Mouse (Mus musculus): ENCODE measurements around the gene Gm37240. TPM values are rescaled to one million over a fixed set of nuclear protein-coding genes. Genes with fewer than 3 reads are reported as not detected.
"Not testable (repeated sequence)": the region's sequence is repeated elsewhere in the genome, so short reads cannot be mapped to it uniquely, and the experiment has no call there.

The Gm37240 gene
- polyA plus RNA-seq, 1 experiment from 2014 or later, result 0.82 TPM

DNA sequence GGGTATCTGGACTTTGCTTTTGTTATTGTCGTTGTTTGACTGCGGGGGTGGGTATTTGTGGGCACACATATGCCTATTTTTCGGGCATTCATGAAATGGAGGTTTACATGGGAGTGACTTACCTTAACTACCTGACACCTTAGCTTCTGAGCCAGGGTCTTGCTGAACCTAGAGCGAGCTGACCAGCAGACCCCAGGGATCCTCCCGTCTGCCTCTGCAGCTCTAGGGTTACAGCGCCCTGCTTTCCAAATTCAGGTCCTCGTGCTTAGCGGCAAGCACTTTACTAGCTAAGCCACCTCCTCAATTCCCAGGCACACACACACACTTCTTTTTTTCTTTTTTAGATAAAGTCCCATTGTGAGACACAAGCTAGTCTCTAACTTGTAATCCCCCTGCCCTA, 36.0 kb upstream of the Gm37240 start:
- no peak for DNase-seq (ENCODE audit: low spot score)
- no peak for ATAC-seq (ENCODE audit: insufficient read depth, low FRiP score, low TSS enrichment)
- H3K9me3 ChIP-seq (ENCODE audit: control insufficient read depth, low read length), result no peaks in the 10 kb centered on the region
- no peaks in the 10 kb centered on the region for H3K36me3 ChIP-seq (ENCODE audit: control insufficient read depth, insufficient read depth, low read length)
- no peak overlapping the region for H3K4me2 ChIP-seq (ENCODE audit: low read depth)
- no peaks in the 10 kb centered on the region for H3K4me1 ChIP-seq (ENCODE audit: control insufficient read depth, insufficient read depth, low read length)
- no peak overlapping the region for H3K9ac ChIP-seq (ENCODE audit: low read length)
- H3K27me3 ChIP-seq (ENCODE audit: control insufficient read depth, insufficient read depth, low read length), result no peaks in the 10 kb centered on the region
- 75% methylated on average over 8 of the region's 8 CpGs for WGBS
- H3K27ac ChIP-seq (ENCODE audit: low read depth, low read length), result no peak overlapping the region
- no peak overlapping the region for H3K4me3 ChIP-seq (ENCODE audit: low read depth, low read length)

DNA sequence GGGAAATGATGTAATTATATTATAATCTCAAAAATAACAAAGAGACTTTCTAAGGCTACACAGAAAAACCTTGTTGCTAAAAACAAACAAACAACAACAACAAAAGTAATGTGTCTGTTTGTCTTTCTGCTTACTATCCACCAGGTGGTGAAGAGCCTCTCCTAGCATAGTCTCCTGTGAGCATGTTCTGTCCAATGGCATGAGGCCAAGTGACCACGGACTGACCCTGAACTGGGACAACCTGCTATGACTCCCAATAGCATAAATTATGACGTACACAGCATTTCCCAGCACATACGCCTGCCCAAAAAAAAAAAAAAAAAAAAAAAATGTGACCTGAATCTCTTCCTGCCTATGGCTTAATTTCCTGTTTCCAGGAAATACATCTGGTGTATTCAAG, 35.0 kb upstream of the Gm37240 start:
- H3K4me3 ChIP-seq (ENCODE audit: low read depth, low read length), result no peak overlapping the region
- DNase-seq (ENCODE audit: low spot score) (no peak), ATAC-seq (ENCODE audit: insufficient read depth, low FRiP score, low TSS enrichment) (no peak)
- H3K4me1 ChIP-seq (ENCODE audit: control insufficient read depth, insufficient read depth, low read length), result no peaks in the 10 kb centered on the region
- H3K27me3 ChIP-seq (ENCODE audit: control insufficient read depth, insufficient read depth, low read length), result no peaks in the 10 kb centered on the region
- H3K4me2 ChIP-seq (ENCODE audit: low read depth), result no peak overlapping the region
- 64% methylated on average over 3 of the region's 3 CpGs for WGBS
- H3K9ac ChIP-seq (ENCODE audit: low read length), result no peak overlapping the region
- H3K27ac ChIP-seq (ENCODE audit: low read depth, low read length), result no peak overlapping the region
- H3K9me3 ChIP-seq (ENCODE audit: control insufficient read depth, low read length), result no peaks in the 10 kb centered on the region
- no peaks in the 10 kb centered on the region for H3K36me3 ChIP-seq (ENCODE audit: control insufficient read depth, insufficient read depth, low read length)

DNA sequence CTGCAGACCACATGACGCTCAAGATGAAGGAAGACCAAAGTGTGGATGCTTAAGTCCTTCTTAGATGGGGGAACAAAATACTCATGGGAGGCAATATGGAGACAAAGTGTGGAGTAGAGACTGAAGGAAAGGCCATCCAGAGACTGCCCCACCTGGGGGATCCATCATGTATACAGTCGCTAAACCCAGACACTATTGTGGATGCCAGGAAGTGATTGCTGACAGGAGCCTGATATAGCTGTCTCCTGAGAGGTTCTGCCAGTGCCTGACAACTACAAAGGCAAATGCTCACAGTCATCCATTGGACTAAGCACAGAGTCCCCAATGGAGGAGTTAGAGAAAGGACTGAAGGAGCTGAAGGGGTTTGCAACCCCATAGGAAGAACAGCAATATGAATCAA, 33.4 kb upstream of the Gm37240 start:
- WGBS, result 87% methylated on average over 2 of the region's 2 CpGs
- H3K9me3 ChIP-seq (ENCODE audit: control insufficient read depth, low read length); H3K9ac ChIP-seq (ENCODE audit: low read length); ATAC-seq (ENCODE audit: insufficient read depth, low FRiP score, low TSS enrichment); H3K4me3 ChIP-seq (ENCODE audit: low read depth, low read length); H3K4me1 ChIP-seq (ENCODE audit: control insufficient read depth, insufficient read depth, low read length); H3K27ac ChIP-seq (ENCODE audit: low read depth, low read length); H3K27me3 ChIP-seq (ENCODE audit: control insufficient read depth, insufficient read depth, low read length); H3K4me2 ChIP-seq (ENCODE audit: low read depth); DNase-seq (ENCODE audit: low spot score); H3K36me3 ChIP-seq (ENCODE audit: control insufficient read depth, insufficient read depth, low read length): not testable (repeated sequence)

DNA sequence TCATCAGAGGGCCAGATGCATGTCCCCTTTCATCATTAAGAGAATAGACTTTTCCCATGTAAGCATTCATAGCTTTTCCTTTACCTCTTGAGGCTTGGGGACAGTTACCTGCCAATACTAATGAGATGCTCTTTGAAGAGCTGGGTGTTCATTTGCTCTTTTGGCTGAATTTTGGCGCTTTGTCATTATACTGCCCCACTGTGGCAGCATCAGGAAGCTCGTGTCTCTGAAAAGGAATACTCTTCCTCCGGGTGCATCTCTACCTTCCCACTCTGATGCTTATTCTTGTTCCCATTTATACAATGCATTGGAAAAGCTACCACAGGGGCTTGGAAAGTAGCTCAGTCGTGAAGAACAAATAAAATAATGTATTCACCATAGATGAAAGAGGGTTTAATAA, 30.3 kb upstream of the Gm37240 start:
- 12% methylated on average over 4 of the region's 4 CpGs for WGBS
- Histone ChIP-seq H3K9me3 (ENCODE audit: control insufficient read depth, low read length) (no peaks in the 10 kb centered on the region), H3K9ac (ENCODE audit: low read length) (no peak overlapping the region), H3K4me1 (ENCODE audit: control insufficient read depth, insufficient read depth, low read length) (no peaks in the 10 kb centered on the region), H3K4me3 (ENCODE audit: low read depth, low read length) (no peak overlapping the region), H3K4me2 (ENCODE audit: low read depth) (no peak overlapping the region), H3K27me3 (ENCODE audit: control insufficient read depth, insufficient read depth, low read length) (no peaks in the 10 kb centered on the region), H3K27ac (ENCODE audit: low read depth, low read length) (no peak overlapping the region), H3K36me3 (ENCODE audit: control insufficient read depth, insufficient read depth, low read length) (no peaks in the 10 kb centered on the region)
- DNase-seq (ENCODE audit: low spot score) (peak; percentile 36), ATAC-seq (ENCODE audit: insufficient read depth, low FRiP score, low TSS enrichment) (no peak)

DNA sequence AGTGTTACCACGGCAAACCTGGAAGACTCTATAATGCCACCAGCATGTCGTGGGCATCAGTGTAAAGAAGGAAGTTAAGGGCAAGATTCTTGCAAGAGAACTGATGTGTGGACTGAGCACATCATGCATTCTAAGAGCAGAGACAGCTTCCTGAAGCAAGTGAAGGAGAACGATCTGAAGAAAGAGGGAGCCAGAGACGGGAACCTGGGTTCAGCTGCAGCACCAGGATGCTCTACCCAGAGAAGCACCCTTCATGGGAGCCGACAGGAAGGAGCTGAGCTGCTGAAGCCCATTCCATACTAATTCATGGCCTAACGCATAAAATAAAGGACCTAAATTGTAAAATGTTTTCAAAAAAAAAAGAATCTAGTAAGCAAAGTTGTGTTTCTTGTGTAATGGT, 27.5 kb upstream of the Gm37240 start:
- DNase-seq (ENCODE audit: low spot score), result no peak
- H3K27me3 ChIP-seq (ENCODE audit: control insufficient read depth, insufficient read depth, low read length), result no peaks in the 10 kb centered on the region
- H3K4me1 ChIP-seq (ENCODE audit: control insufficient read depth, insufficient read depth, low read length), result no peaks in the 10 kb centered on the region
- no peak overlapping the region for H3K4me3 ChIP-seq (ENCODE audit: low read depth, low read length)
- WGBS, result 88% methylated on average over 6 of the region's 6 CpGs
- H3K27ac ChIP-seq (ENCODE audit: low read depth, low read length), result no peak overlapping the region
- ATAC-seq (ENCODE audit: insufficient read depth, low FRiP score, low TSS enrichment), result no peak
- no peak overlapping the region for H3K4me2 ChIP-seq (ENCODE audit: low read depth)
- no peaks in the 10 kb centered on the region for H3K36me3 ChIP-seq (ENCODE audit: control insufficient read depth, insufficient read depth, low read length)
- no peak overlapping the region for H3K9ac ChIP-seq (ENCODE audit: low read length)
- H3K9me3 ChIP-seq (ENCODE audit: control insufficient read depth, low read length), result no peaks in the 10 kb centered on the region

DNA sequence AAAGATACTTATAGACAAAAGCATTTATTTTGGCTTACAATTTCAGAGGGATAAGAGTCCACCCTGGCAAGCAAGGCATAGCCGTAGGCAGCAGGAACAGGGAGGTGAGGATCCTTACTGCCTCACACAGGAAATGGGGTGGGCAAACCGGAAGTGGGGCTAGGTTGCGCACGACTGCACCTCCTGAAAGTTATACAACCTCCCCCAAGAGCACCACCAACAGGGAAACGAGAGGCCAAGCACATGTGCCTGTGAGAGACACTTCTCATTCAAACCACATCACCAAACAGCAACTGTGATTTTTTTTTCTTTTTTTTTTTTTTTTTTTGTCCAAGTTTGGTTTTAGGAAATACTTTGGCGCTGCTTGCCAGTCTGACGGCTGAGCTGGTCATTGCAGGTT, 19.8 kb upstream of the Gm37240 start:
- H3K4me2 ChIP-seq (ENCODE audit: low read depth), result no peak overlapping the region
- no peaks in the 10 kb centered on the region for H3K4me1 ChIP-seq (ENCODE audit: control insufficient read depth, insufficient read depth, low read length)
- WGBS, result 71% methylated on average over 7 of the region's 7 CpGs
- no peak overlapping the region for H3K4me3 ChIP-seq (ENCODE audit: low read depth, low read length)
- H3K27me3 ChIP-seq (ENCODE audit: control insufficient read depth, insufficient read depth, low read length), result no peaks in the 10 kb centered on the region
- DNase-seq (ENCODE audit: low spot score), result no peak
- no peak for ATAC-seq (ENCODE audit: insufficient read depth, low FRiP score, low TSS enrichment)
- no peaks in the 10 kb centered on the region for H3K36me3 ChIP-seq (ENCODE audit: control insufficient read depth, insufficient read depth, low read length)
- H3K27ac ChIP-seq (ENCODE audit: low read depth, low read length), result no peak overlapping the region
- H3K9me3 ChIP-seq (ENCODE audit: control insufficient read depth, low read length), result no peaks in the 10 kb centered on the region
- no peak overlapping the region for H3K9ac ChIP-seq (ENCODE audit: low read length)

DNA sequence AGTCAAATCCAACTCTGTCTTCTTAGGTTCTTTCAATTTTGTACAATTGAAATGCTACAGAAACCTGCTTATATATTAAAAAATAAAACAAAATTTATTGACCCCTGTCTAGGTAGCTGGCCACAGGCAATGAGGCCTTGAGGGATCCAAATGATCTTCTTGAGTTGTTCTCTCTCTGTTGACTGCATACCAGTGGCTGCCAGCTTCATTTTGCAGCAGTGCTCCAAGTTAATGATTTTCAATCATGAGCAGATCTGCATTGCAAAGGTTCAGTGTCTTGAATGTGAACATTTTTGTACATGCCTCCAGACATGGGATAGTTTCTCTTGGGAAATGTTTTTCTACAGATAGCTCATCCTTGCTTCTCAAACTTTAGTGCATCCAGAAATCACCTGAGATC, 17.1 kb upstream of the Gm37240 start:
- no peak overlapping the region for H3K4me2 ChIP-seq (ENCODE audit: low read depth)
- DNase-seq (ENCODE audit: low spot score), result no peak
- H3K4me1 ChIP-seq (ENCODE audit: control insufficient read depth, insufficient read depth, low read length), result no peaks in the 10 kb centered on the region

DNA sequence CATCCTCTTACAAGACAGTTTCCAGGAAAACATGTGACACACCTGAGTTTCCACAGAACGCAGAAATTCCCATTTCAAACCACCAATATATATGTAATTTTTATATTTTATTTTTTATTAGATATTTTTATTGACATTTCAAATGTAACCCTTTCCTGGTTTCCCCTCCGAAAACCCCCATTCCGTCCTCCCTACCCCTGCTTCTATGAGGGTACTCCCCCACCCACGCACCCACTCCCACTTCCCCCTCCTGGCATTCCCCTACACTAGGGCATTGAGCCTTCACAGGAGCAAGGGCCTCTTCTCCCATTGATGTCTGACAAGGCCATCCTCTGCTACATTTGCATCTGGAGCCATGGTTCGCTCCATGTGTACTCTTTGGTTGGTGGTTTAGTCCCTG, 7.7 kb upstream of the Gm37240 start:
- WGBS, result 92% methylated on average over 5 of the region's 5 CpGs
- Histone ChIP-seq H3K36me3 (ENCODE audit: control insufficient read depth, insufficient read depth, low read length) (no peaks in the 10 kb centered on the region), H3K4me2 (ENCODE audit: low read depth) (no peak overlapping the region), H3K4me3 (ENCODE audit: low read depth, low read length) (no peak overlapping the region), H3K4me1 (ENCODE audit: control insufficient read depth, insufficient read depth, low read length) (no peaks in the 10 kb centered on the region), H3K9ac (ENCODE audit: low read length) (no peak overlapping the region), H3K9me3 (ENCODE audit: control insufficient read depth, low read length) (no peaks in the 10 kb centered on the region), H3K27me3 (ENCODE audit: control insufficient read depth, insufficient read depth, low read length) (no peaks in the 10 kb centered on the region), H3K27ac (ENCODE audit: low read depth, low read length) (no peak overlapping the region)
- ATAC-seq (ENCODE audit: insufficient read depth, low FRiP score, low TSS enrichment) (no peak), DNase-seq (ENCODE audit: low spot score) (no peak)

More for the DNA sequence above, 17.1 kb upstream of the Gm37240 start:
- Histone ChIP-seq H3K27ac (ENCODE audit: low read depth, low read length) (no peak overlapping the region), H3K9ac (ENCODE audit: low read length) (no peak overlapping the region), H3K9me3 (ENCODE audit: control insufficient read depth, low read length) (no peaks in the 10 kb centered on the region), H3K27me3 (ENCODE audit: control insufficient read depth, insufficient read depth, low read length) (no peaks in the 10 kb centered on the region), H3K36me3 (ENCODE audit: control insufficient read depth, insufficient read depth, low read length) (no peaks in the 10 kb centered on the region), H3K4me3 (ENCODE audit: low read depth, low read length) (no peak overlapping the region)
- ATAC-seq (ENCODE audit: insufficient read depth, low FRiP score, low TSS enrichment), result no peak

DNA sequence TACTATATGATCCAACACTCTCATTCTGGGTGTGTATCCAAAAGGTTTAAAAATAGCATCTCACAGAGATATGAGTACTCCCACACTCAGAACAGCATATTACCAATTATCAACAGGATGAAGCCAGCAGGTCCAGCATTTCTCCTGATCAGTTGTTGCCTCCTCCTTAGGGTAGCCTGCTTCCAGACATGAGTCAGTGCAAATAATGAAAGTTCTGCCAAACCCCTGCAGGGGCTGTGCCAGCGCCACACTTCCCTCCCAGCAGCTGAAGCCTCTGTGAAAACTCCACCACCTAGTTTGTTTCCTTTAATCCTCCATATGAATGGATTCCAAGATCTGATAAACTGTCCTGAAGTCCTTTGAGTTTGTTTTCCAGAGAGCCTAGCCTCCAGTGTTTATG, 4.3 kb upstream of the Gm37240 start:
- Histone ChIP-seq H3K4me3 (ENCODE audit: low read depth, low read length) (no peak overlapping the region), H3K9me3 (ENCODE audit: control insufficient read depth, low read length) (no peaks in the 10 kb centered on the region), H3K9ac (ENCODE audit: low read length) (no peak overlapping the region), H3K27me3 (ENCODE audit: control insufficient read depth, insufficient read depth, low read length) (peaks cover 10% of the 10 kb centered on the region; the same call in 1 of the 2 replicates), H3K4me1 (ENCODE audit: control insufficient read depth, insufficient read depth, low read length) (0 out of 2 replicates have a peak, but pooled peaks cover 2% of the 10 kb centered on the region), H3K27ac (ENCODE audit: low read depth, low read length) (no peak overlapping the region), H3K4me2 (ENCODE audit: low read depth) (no peak overlapping the region), H3K36me3 (ENCODE audit: control insufficient read depth, insufficient read depth, low read length) (no peaks in the 10 kb centered on the region)
- WGBS, result 73% methylated on average over 1 of the region's 1 CpGs
- no peak for DNase-seq (ENCODE audit: low spot score)
- ATAC-seq (ENCODE audit: insufficient read depth, low FRiP score, low TSS enrichment), result no peak

All from neural tube, embryonic 11.5 days (tissue).